Mouse (Mus musculus) fat pad, adult 2 months (tissue): Measurements from ENCODE around the gene Hnrnph1.
A peak's percentile ranks its signal among the peaks of the same experiment; 100 is the strongest.

Experiments used
- DNase-seq: peaks from one replicate; pipeline ENCODE4 v3.0.0-alpha.2; 2011; ENCODE audit warnings: low read depth, low spot score; ENCODE audit errors: extremely low read depth

Hnrnph1 gene

GRCm38 (mm10) chr11:50402481-50402880 lies 25.7 kb downstream of the Hnrnph1 start:
- no peak for DNase-seq

- DNase-seq = no peak
Measured at GRCm38 (mm10) chr11:50403367-50404014, 26.7 kb downstream of the Hnrnph1 start.

DNA sequence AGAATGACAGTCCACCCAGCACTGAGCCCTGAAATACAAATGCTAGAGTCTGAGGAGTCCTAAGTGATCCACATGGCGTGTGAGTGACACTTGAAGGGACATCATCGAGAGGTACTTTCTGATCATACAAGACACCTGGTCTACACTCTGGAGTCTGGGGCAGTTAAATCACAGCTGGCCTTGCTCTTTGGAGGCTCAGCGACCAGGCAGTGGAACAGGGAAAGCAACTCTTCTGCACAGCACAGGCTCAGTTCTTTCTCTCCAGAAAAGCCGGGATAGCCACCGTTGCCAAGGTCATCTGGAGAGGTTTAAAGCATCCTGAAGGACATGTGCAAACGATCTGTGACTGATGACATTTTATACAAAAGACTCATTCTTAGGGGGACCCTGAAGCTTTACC lies 30.4 kb downstream of the Hnrnph1 start:
- no peak for DNase-seq

DNA sequence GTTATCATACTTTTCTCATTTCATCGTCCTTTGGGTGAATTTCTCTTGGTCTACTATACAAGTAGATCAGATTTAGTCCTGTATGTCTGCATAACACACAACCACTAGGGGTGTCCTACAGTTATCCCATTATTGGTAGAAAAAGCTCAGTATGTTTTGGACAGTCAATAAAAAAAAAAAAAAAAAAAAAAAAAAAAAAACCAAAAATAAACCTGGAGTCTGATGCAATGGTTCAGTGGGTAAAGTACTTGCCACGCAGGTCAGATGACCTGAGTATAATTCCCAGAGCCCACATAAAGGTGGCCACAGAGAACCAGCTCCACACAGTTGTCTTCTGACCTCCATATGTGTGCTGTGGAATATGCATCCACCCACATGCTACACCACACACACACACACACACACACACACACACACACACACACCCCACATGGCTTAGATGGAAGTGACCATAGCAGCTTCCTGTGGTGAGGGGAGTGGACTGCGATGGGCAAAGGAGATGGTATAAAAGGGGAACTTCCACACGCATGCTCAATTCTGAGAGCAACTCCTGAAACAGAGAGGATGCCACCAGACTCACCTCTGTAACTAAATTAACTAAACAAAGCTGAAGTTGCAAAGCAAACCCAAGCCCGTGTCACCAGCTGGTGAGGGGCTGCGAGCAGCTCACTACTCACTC lies 38.9 kb downstream of the Hnrnph1 start:
- no peak for DNase-seq

DNA sequence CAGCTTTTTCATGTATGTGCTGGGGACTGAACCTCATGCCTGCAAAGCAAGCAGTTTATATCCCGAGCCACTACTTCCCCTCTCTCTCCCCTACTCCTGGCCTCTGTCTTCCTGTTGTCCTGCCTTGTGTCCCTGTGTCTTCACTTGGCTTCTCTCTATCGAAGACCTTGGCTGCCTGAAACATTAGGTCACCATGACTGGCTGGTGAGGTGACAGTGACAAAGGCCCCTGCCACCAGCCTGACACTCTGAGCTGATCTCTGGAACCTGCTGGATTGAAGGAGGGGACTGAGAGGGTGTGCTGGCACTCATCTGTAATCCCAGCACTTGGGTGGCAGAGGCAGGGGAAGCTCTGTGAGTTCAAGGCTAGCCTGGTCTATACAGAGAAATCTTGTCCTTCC lies 41.1 kb downstream of the Hnrnph1 start:
- no peak for DNase-seq

- no peak for DNase-seq
Measured at GRCm38 (mm10) chr11:50421461-50421860, 44.7 kb downstream of the Hnrnph1 start.

DNA sequence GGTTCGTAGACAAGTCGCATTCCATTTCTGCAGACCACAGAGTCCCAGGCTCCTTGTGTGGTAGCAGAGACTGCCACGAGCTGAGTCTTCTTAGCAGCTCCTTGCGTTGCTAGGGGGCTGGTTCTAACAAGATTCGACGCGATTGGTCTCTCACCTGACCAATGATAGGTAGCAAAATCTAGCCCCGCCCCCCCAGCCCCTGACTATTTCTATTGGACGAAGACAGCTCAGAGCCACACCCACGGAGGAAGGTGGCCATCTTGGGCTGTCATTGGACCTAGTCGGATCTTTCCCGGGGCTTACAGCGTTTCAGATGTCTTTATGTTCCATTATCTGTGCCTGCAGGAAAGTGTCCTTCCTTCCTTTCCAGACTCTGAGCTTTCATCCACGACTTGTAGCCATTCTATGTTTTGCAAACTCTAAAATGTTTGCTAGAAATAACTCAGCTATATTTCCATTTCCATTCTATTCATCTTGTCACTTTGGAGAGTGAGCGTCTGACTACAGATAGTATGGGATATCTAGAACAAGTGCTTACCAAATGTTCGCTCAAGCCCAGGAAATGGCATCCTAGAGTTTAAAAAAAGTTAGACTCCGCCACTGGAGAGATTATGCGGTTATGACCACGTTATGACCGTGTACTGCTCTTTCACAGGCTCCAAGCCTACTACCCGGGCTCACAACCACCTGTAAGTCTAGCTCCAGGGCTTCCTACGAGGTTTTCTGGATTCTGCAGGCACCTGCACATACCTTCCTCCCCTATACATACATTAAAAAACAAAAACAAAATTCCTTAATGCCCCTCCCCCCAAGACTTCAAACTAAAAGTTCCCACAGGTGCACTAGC lies 45.4 kb downstream of the Hnrnph1 start:
- DNase-seq = peak; percentile 34

DNA sequence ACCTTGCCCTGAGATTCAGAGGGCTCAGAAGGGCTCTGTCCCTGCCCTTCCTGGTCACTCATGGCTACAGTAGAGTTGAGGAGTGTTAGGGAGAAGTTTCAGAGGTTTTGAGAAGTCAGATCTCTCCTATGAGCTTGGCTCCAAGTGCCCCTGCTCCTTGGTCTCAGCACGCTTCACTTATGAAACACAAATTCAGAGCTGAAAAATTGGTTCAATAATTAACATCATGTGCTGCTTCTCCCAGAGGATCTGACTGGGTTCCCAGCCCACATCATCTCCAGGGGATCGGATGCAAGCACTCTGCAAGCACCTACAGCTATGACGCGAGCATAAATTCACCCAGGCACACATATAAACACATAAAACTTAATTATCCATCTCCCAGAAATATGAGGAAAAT lies 49.3 kb downstream of the Hnrnph1 start:
- no peak for DNase-seq

GRCm38 (mm10) chr11:50430277-50431133 lies 53.7 kb downstream of the Hnrnph1 start, which contains the start of gene Rufy1:
Gene Rufy1 (minus strand): TSS chr11:50431125.
- no peak for DNase-seq

GRCm38 (mm10) chr11:50431134-50432068 lies 54.6 kb downstream of the Hnrnph1 start:
- DNase-seq = no peak

GRCm38 (mm10) chr11:50432069-50432440 lies 55.3 kb downstream of the Hnrnph1 start:
- DNase-seq = no peak

DNA sequence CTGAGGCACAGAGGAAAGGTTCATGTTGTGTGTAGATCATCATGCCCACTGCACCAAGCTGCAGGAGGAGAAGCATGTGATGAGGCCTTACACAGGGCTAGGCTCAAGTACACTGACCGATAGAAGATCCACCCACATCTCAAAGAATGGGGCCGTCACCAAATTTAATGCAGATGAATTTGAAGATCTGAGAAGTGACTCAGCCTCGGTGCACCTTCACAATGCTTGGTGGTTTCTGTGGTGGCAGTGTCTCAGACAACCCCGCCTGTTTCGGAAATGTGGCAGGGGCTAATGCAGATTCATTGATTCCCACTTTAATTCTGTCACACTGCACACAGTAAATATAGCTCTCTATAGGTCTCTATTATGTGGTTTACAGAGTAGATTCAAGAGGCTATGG lies 56.1 kb downstream of the Hnrnph1 start:
- DNase-seq = no peak
